Mouse (Mus musculus): ENCODE measurements around the gene Aoc3. TPM values are rescaled to one million over a fixed set of nuclear protein-coding genes. Genes with fewer than 3 reads are reported as not detected.
A peak's percentile ranks its signal among the peaks of the same experiment; 100 is the strongest.

Aoc3 gene
- polyA plus RNA-seq, 1 experiment from 2014 or later = 0.06 TPM

DNA sequence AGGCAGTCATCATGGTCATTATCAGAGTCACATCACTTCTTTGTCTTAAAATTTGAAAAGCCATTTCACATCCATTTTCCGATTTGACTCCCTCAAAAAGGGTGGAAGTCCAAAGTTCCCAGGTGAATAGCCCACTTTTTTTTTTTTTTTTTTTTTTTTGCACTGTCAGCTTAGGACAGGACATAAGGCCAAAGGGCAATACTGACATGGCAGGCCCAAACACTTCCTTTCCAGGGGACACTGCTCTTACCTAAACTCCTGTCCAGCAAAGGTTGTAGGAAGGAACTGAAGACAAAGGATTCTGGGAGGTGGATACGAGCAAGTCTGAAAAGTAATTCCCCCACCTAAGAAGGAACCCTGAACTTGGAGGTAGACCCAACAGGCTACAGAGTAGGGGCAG, 25.5 kb downstream of the Aoc3 start:
- peak overlapping the region; percentile 41; the same call in 1 of the 2 replicates for H3K27ac ChIP-seq (ENCODE audit: low read depth)
- TF ChIP-seq CTCF (IDR thresholded peaks at IDR 0.05; ENCODE audit: low read depth) = no peak
- TF ChIP-seq EP300 (IDR thresholded peaks at IDR 0.05; ENCODE audit: low read depth) = no peak
- H3K4me3 ChIP-seq (ENCODE audit: low read depth, low read length) = no peak overlapping the region
- no peak overlapping the region for H3K9ac ChIP-seq (replicated peaks)
- H3K27me3 ChIP-seq (ENCODE audit: insufficient read depth, low read length) = no peaks in the 10 kb centered on the region
- H3K9me3 ChIP-seq (ENCODE audit: low read length) = no peaks in the 10 kb centered on the region
- ATAC-seq (peak; percentile 55), DNase-seq (no peak)
- no peaks in the 10 kb centered on the region for H3K36me3 ChIP-seq (replicated peaks; ENCODE audit: insufficient read depth, low read length)
- H3K4me1 ChIP-seq (ENCODE audit: insufficient read depth) = peaks cover 23% of the 10 kb centered on the region
- 79% methylated on average over 2 of the region's 2 CpGs for WGBS (ENCODE audit: insufficient replicate concordance)
- H3K4me2 ChIP-seq (ENCODE audit: low read depth, low read length) = no peak overlapping the region

DNA sequence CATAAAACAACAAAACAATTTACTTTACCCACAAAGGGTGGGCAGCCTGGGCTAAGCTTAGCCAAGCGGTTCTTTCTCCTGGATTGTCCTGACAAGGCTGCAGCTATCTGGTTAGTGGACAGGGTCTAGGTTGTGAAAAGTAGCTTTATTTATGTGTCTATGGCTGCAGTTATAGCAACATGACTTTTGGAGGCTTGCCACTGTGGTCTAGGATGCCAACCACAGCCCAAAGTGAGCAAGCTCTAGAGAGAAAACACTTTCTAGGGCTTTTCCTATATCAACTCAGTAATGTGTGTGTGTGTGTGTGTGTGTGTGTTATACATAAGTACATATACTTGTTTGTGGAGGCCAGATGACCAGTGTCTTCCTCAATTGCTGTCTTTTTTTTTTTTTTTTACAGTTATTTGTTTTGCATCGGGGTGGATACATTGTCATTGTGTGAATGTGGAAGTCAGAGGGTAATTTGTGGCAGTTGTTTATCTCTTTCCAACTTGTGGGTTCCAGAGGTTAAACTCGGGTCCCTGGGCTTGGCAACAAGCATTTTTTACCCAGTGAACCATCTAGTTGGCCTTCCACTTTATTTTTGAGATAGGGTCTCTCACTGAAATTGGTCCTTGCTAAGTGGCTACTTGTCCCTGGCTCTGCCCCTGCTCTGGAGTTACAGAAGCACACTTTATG, 27.2 kb downstream of the Aoc3 start:
- TF ChIP-seq CTCF (IDR thresholded peaks at IDR 0.05; ENCODE audit: low read depth) = no peak
- ATAC-seq = no peak
- Histone ChIP-seq H3K4me2 (ENCODE audit: low read depth, low read length) (no peak overlapping the region), H3K36me3 (replicated peaks; ENCODE audit: insufficient read depth, low read length) (no peaks in the 10 kb centered on the region), H3K27ac (ENCODE audit: low read depth) (no peak overlapping the region), H3K4me3 (ENCODE audit: low read depth, low read length) (no peak overlapping the region), H3K9me3 (ENCODE audit: low read length) (no peaks in the 10 kb centered on the region), H3K4me1 (ENCODE audit: insufficient read depth) (peaks cover 20% of the 10 kb centered on the region), H3K9ac (replicated peaks) (no peak overlapping the region), H3K27me3 (ENCODE audit: insufficient read depth, low read length) (no peaks in the 10 kb centered on the region)
- 45% methylated on average over 3 of the region's 3 CpGs for WGBS (ENCODE audit: insufficient replicate concordance)
- no peak for DNase-seq

DNA sequence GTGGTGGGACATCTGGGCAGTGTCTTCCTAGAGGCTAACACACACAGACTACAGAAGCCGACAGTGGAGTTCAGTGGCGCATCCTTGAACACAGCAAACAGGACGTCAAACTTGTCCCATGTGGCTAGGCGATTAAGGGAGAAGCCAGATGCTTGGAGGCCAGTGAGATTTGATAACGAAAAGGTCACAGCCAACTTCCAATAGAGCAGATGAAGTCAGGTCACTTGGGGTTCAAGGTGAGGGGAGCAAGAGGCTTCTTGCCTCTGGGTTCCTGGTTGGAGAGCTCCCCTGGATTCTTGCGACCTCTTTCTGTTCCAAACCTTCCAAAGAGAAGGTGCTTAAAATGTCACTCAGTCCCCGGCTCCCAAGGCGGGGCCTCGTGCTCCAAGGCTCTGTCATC, 29.4 kb downstream of the Aoc3 start:
- no peaks in the 10 kb centered on the region for H3K27me3 ChIP-seq (ENCODE audit: insufficient read depth, low read length)
- DNase-seq = no peak

DNA sequence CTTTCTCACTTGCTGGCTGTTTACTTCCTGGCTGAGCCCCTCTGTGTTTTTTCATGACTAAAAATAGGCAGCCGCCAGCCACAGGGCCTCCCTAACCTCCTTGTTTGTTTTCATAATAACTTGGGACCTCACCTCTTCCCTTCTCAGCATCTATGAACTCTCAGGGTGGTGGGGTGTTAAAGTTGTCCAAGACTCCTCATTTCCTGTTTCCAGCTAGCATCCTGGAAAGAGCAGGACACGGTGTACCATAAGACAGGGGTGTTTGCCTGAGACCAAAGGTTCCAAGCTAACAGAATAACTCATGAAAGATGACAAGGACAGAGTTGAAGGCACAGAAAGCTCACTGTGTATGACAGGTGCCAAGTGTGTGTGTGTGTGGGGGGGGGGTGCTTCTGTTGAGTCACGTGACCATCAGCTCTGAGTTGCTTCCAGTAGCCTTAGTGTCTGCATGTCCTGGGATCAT, 30.3 kb downstream of the Aoc3 start:
- H3K27ac ChIP-seq (ENCODE audit: low read depth) = peak overlapping the region; percentile 91
- no peak overlapping the region for H3K4me2 ChIP-seq (ENCODE audit: low read depth, low read length)
- H3K9ac ChIP-seq (replicated peaks) = no peak overlapping the region
- DNase-seq = no peak
- no peaks in the 10 kb centered on the region for H3K36me3 ChIP-seq (replicated peaks; ENCODE audit: insufficient read depth, low read length)
- WGBS (ENCODE audit: insufficient replicate concordance) = 21% methylated on average over 3 of the region's 3 CpGs
- ATAC-seq = 0 out of 2 replicates have a peak, but pooled peaks have one; percentile 3
- H3K9me3 ChIP-seq (ENCODE audit: low read length) = no peaks in the 10 kb centered on the region
- peaks cover 24% of the 10 kb centered on the region for H3K4me1 ChIP-seq (ENCODE audit: insufficient read depth)
- H3K27me3 ChIP-seq (ENCODE audit: insufficient read depth, low read length) = no peaks in the 10 kb centered on the region
- TF ChIP-seq EP300 (IDR thresholded peaks at IDR 0.05; ENCODE audit: low read depth) (peak; percentile 60; the same call in 1 of the 2 replicates), CTCF (IDR thresholded peaks at IDR 0.05; ENCODE audit: low read depth) (no peak)
- no peak overlapping the region for H3K4me3 ChIP-seq (ENCODE audit: low read depth, low read length)

More for the DNA sequence above, 29.4 kb downstream of the Aoc3 start:
- no peak for ATAC-seq
- 68% methylated on average over 9 of the region's 9 CpGs for WGBS (ENCODE audit: insufficient replicate concordance)
- Histone ChIP-seq H3K9me3 (ENCODE audit: low read length) (no peaks in the 10 kb centered on the region), H3K9ac (replicated peaks) (no peak overlapping the region), H3K4me2 (ENCODE audit: low read depth, low read length) (no peak overlapping the region), H3K4me3 (ENCODE audit: low read depth, low read length) (no peak overlapping the region), H3K4me1 (ENCODE audit: insufficient read depth) (peaks cover 25% of the 10 kb centered on the region), H3K36me3 (replicated peaks; ENCODE audit: insufficient read depth, low read length) (no peaks in the 10 kb centered on the region), H3K27ac (ENCODE audit: low read depth) (0 out of 2 replicates have a peak overlapping the region, but pooled peaks have one; percentile 91)
- no peak for TF ChIP-seq CTCF (IDR thresholded peaks at IDR 0.05; ENCODE audit: low read depth)

DNA sequence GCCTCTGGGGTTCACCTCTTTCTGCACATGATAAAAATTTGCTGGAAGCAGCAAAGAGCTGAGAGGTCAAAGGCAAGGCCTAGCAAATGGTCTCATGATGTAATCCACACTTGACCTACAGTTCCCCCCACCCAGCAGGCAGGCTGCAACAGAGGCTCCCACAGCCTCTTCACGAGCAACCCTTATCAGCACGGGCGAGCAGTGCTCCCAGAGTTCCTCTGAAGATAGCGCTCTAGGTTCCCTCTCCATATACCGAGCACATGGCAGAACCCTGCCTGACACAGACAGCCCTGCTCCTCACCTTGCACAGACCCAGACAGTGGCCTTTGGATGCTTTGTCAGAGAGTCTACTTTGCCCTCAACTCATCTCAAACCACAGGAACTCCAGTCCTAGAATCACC, 34.1 kb downstream of the Aoc3 start:
- ATAC-seq (no peak), DNase-seq (no peak)
- Histone ChIP-seq H3K27me3 (ENCODE audit: insufficient read depth, low read length) (no peaks in the 10 kb centered on the region), H3K4me2 (ENCODE audit: low read depth, low read length) (no peak overlapping the region), H3K9me3 (ENCODE audit: low read length) (no peaks in the 10 kb centered on the region), H3K4me3 (ENCODE audit: low read depth, low read length) (no peak overlapping the region), H3K27ac (ENCODE audit: low read depth) (peak overlapping the region; percentile 69), H3K4me1 (ENCODE audit: insufficient read depth) (peaks cover 24% of the 10 kb centered on the region), H3K36me3 (replicated peaks; ENCODE audit: insufficient read depth, low read length) (no peaks in the 10 kb centered on the region), H3K9ac (replicated peaks) (0 out of 2 replicates have a peak overlapping the region, but pooled peaks have one; percentile 16)
- TF ChIP-seq EP300 (IDR thresholded peaks at IDR 0.05; ENCODE audit: low read depth) (no peak), CTCF (IDR thresholded peaks at IDR 0.05; ENCODE audit: low read depth) (no peak)
- 33% methylated on average over 5 of the region's 5 CpGs for WGBS (ENCODE audit: insufficient replicate concordance)

DNA sequence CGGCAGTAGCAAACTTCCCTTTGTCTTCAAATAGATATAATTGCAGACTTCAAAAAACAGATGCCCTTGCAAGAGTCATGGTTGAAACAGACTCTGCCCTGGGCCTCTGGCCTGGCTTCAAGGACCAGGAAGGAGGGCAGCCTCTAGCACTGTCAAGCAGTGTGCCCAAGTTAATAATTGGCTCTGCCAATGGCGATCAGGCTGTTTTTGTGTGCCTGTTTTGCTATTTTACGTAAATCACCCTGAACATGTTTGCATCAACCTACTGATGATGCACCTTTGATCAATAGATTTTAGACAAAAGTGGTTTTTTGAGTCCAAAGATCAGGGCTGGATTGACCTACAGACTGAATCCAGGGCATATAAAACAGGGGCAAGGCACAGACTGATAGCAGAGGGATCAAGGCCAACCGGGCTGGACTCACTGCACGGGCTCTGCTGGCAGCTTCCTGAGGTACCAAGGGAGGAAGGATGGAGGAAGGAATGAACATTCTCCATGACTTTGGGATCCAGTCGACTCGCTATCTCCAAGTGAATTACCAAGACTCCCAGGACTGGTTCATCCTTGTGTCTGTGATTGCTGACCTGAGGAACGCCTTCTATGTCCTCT, 37.0 kb downstream of the Aoc3 start, which contains the start of gene G6pc:
Gene G6pc (plus strand): TSS at position 236 of the 610 bp plus-strand sequence.
- ATAC-seq = peak; percentile 76
- Histone ChIP-seq H3K9ac (replicated peaks) (peak within 1 kb of the TSS; percentile 70), H3K4me1 (ENCODE audit: insufficient read depth) (peaks cover 12% of the 10 kb centered on the region), H3K27ac (ENCODE audit: low read depth) (peak within 1 kb of the TSS; percentile 87), H3K4me2 (ENCODE audit: low read depth, low read length) (peak within 1 kb of the TSS; percentile 47), H3K4me3 (ENCODE audit: low read depth, low read length) (peak within 1 kb of the TSS; percentile 52), H3K9me3 (ENCODE audit: low read length) (no peaks in the 10 kb centered on the region), H3K27me3 (ENCODE audit: insufficient read depth, low read length) (no peaks in the 10 kb centered on the region), H3K36me3 (replicated peaks; ENCODE audit: insufficient read depth, low read length) (peaks cover 7% of the 10 kb centered on the region; the same call in 1 of the 2 replicates)
- WGBS (ENCODE audit: insufficient replicate concordance) = 67% methylated on average over 8 of the region's 8 CpGs
- peak; percentile 75 for DNase-seq
- TF ChIP-seq EP300 (IDR thresholded peaks at IDR 0.05; ENCODE audit: low read depth) (peak; percentile 86), CTCF (IDR thresholded peaks at IDR 0.05; ENCODE audit: low read depth) (no peak)

Data from liver, postnatal 0 days (tissue).